Mouse (Mus musculus): ENCODE data around the gene Tulp2. TPM values are rescaled to one million over a fixed set of nuclear protein-coding genes. Genes with fewer than 3 reads are reported as not detected.

Tulp2 gene
- polyA plus RNA-seq, 1 experiment, result 0.13 TPM

DNA sequence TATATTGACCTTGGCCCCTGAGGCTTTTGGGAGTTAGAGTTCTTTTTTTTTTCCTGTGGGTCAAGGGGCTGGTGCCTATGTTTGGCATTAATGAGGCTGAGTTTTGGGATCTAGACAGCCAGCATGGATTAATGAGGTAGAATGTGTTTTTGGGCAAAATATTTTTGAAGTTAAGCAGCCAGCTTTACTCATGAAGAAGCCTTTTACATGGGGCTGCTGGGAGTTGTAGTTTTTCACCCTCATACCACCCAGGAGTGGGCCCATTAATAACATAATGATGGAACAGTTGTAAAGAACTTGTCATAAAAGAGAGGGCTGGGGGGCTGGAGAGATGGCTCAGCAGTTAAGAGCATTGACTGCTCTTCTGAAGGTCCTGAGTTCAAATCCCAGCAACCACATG lies 35.1 kb upstream of the Tulp2 start:
- Histone ChIP-seq H3K4me1 (ENCODE audit: control insufficient read depth, insufficient read depth, low read length) (no peaks in the 10 kb centered on the region), H3K27ac (ENCODE audit: insufficient read depth, low read length) (no peak overlapping the region), H3K4me3 (ENCODE audit: insufficient read depth, low read length) (no peak overlapping the region)
- TF ChIP-seq CTCF (IDR thresholded peaks at IDR 0.05; ENCODE audit: extremely low read depth, insufficient read depth, low read length) (no peak), POLR2A (IDR thresholded peaks at IDR 0.05; ENCODE audit: extremely low read depth, insufficient read depth, low read length) (no peak)

- Histone ChIP-seq H3K4me3 (ENCODE audit: insufficient read depth, low read length) (peak overlapping the region; percentile 32), H3K27ac (ENCODE audit: insufficient read depth, low read length) (no peak overlapping the region), H3K4me1 (ENCODE audit: control insufficient read depth, insufficient read depth, low read length) (no peaks in the 10 kb centered on the region)
- TF ChIP-seq POLR2A (IDR thresholded peaks at IDR 0.05; ENCODE audit: extremely low read depth, insufficient read depth, low read length), result no peak
- TF ChIP-seq CTCF (IDR thresholded peaks at IDR 0.05; ENCODE audit: extremely low read depth, insufficient read depth, low read length), result peak; percentile 53
Observed at GRCm38 (mm10) chr7:45447325-45447990, 34.2 kb upstream of the Tulp2 start.

DNA sequence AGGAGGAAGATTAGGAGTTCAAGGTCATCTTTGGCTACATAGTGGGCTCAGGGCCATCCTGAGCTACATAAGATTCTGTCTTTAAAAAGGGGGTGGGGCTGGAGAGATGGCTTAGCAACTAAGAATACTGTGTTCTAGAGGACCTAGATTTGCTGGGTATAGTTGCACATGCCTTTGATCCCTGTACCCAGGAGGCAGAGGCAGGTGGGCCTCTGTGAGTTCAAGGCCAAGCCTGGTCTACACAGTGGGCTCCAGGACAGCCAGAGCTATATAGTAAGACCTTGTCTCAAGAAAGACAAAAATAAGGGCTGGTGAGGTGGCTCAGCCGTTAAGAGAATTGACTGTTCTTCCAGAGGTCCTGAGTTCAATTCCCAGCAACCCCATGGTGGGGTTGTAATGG lies 31.7 kb upstream of the Tulp2 start:
- TF ChIP-seq POLR2A (IDR thresholded peaks at IDR 0.05; ENCODE audit: extremely low read depth, insufficient read depth, low read length) (no peak), CTCF (IDR thresholded peaks at IDR 0.05; ENCODE audit: extremely low read depth, insufficient read depth, low read length) (no peak)
- no peaks in the 10 kb centered on the region for H3K4me1 ChIP-seq (ENCODE audit: control insufficient read depth, insufficient read depth, low read length)
- no peak overlapping the region for H3K4me3 ChIP-seq (ENCODE audit: insufficient read depth, low read length)
- H3K27ac ChIP-seq (ENCODE audit: insufficient read depth, low read length), result no peak overlapping the region

DNA sequence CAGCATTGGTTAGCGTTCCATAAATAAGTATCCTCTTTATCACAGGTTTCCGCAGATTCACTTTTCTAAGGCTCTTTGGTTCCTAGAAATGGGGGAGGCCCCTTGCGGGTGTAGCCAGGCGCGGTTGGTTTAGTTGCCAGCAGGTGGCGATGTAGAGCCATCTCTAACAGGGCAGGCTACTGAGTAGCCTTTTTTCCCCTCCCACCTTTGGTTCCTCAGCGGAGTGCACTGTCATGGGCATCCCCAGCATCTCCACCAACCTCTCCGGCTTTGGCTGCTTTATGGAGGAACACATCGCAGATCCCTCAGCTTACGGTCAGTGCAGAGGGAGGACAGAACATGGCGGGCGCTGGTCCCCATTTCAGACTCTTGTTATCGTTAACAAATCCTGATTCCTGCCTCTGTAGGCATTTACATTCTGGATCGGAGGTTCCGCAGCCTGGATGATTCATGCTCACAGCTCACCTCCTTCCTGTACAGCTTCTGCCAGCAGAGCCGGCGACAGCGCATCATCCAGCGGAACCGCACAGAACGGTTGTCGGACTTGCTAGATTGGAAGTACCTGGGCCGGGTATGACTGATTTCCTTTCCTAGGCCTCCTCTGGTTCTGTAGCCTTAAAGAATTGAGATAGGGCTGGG lies 30.2 kb upstream of the Tulp2 start:
- Histone ChIP-seq H3K27ac (ENCODE audit: insufficient read depth, low read length) (peak overlapping the region; percentile 9; the same call in 1 of the 2 replicates), H3K4me1 (ENCODE audit: control insufficient read depth, insufficient read depth, low read length) (no peaks in the 10 kb centered on the region), H3K4me3 (ENCODE audit: insufficient read depth, low read length) (peak overlapping the region; percentile 33)
- peak; percentile 80 for TF ChIP-seq POLR2A (IDR thresholded peaks at IDR 0.05; ENCODE audit: extremely low read depth, insufficient read depth, low read length)
- TF ChIP-seq CTCF (IDR thresholded peaks at IDR 0.05; ENCODE audit: extremely low read depth, insufficient read depth, low read length), result peak; percentile 71

GRCm38 (mm10) chr7:45454971-45455370 lies 26.7 kb upstream of the Tulp2 start:
- Histone ChIP-seq H3K4me3 (ENCODE audit: insufficient read depth, low read length) (no peak overlapping the region), H3K27ac (ENCODE audit: insufficient read depth, low read length) (no peak overlapping the region), H3K4me1 (ENCODE audit: control insufficient read depth, insufficient read depth, low read length) (peaks cover 3% of the 10 kb centered on the region; the same call in 1 of the 2 replicates)
- TF ChIP-seq CTCF (IDR thresholded peaks at IDR 0.05; ENCODE audit: extremely low read depth, insufficient read depth, low read length) (no peak), POLR2A (IDR thresholded peaks at IDR 0.05; ENCODE audit: extremely low read depth, insufficient read depth, low read length) (no peak)

DNA sequence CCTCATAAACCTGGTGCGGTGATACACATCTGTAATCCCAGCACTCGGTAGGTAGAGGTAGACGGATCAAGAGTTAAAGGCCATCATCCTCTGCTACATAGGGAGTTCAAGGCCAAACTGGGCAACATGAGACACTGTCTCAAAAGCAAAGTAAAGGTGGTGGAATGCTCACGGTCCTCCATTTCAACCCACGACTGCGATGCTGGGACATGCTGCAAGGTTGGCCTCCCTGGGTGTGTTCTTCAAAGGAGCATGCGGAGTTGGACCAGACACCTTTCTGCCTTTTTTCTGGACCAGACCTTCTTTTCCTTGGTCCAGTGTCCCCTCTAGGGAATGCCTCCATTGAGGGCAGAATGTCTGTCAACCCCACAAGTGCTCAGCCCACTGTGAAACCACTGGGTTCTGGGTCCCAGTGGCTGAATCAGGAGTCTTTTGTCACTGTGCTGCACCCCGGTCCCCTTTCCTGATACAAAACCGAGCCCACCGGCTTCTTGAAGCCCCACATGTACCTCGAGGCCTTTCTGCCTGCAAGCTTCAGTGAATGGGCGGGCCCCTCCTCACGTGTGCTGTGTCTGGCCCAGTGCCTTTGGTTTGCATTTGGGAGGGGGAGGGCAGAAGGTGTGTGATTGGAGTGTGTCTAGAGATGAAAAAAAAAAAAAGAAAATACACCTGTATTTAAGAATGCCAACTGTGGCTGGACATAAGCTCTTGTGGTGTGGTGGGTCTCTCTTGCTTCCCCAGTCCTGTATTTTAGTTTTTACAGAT lies 25.6 kb upstream of the Tulp2 start:
- TF ChIP-seq POLR2A (IDR thresholded peaks at IDR 0.05; ENCODE audit: extremely low read depth, insufficient read depth, low read length) (no peak), CTCF (IDR thresholded peaks at IDR 0.05; ENCODE audit: extremely low read depth, insufficient read depth, low read length) (no peak)
- no peak overlapping the region for H3K27ac ChIP-seq (ENCODE audit: insufficient read depth, low read length)

GRCm38 (mm10) chr7:45456721-45457203 lies 24.9 kb upstream of the Tulp2 start:
- Histone ChIP-seq H3K4me3 (ENCODE audit: insufficient read depth, low read length) (no peak overlapping the region), H3K27ac (ENCODE audit: insufficient read depth, low read length) (no peak overlapping the region), H3K4me1 (ENCODE audit: control insufficient read depth, insufficient read depth, low read length) (peaks cover 6% of the 10 kb centered on the region; the same call in 1 of the 2 replicates)
- TF ChIP-seq POLR2A (IDR thresholded peaks at IDR 0.05; ENCODE audit: extremely low read depth, insufficient read depth, low read length), result no peak
- TF ChIP-seq CTCF (IDR thresholded peaks at IDR 0.05; ENCODE audit: extremely low read depth, insufficient read depth, low read length), result no peak

More for the DNA sequence above, 25.6 kb upstream of the Tulp2 start:
- H3K4me1 ChIP-seq (ENCODE audit: control insufficient read depth, insufficient read depth, low read length), result peaks cover 6% of the 10 kb centered on the region; the same call in 1 of the 2 replicates
- no peak overlapping the region for H3K4me3 ChIP-seq (ENCODE audit: insufficient read depth, low read length)

DNA sequence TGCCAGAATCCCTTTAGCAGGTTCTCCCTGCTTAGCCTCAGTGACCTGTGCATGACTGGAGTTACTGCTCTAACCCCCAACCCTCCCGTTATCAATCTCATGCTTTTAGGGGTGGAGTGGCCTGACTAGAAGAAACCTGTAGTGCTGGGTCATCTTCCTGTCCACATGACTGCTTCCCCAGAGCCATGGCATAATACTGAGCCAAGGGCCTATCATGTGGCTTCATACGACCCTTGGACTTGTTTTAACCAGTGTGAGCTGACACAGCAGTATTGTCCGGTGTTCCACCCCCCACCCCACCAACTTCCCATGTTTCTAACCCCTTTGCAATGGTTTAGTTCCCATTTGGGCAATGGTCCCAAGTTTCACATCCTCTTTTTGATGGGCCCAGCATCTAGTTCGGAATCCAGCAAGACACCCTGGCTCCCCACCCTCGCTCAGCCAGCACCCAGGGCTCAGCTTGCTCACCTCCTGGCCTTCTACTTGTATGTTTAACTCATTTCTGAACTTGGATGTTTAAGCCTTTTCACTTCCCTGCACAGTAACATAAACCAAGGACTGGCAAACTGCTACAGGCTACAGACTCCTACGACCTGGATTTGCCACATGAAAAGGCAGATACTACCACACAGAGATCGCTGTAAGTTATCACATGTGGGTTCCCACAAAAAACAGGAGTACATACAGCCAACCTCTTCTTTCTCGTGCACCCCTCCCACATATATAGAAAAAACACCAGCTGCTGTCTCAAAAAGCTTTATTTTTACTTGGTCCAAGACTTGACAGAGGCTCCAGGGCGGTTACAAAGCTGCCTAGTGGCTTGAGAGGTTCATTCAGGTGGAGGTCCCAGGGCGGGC lies 24.2 kb upstream of the Tulp2 start:
- Histone ChIP-seq H3K4me1 (ENCODE audit: control insufficient read depth, insufficient read depth, low read length) (peaks cover 6% of the 10 kb centered on the region; the same call in 1 of the 2 replicates), H3K27ac (ENCODE audit: insufficient read depth, low read length) (no peak overlapping the region), H3K4me3 (ENCODE audit: insufficient read depth, low read length) (peak overlapping the region; percentile 93; the same call in 1 of the 2 replicates)
- TF ChIP-seq CTCF (IDR thresholded peaks at IDR 0.05; ENCODE audit: extremely low read depth, insufficient read depth, low read length) (no peak), POLR2A (IDR thresholded peaks at IDR 0.05; ENCODE audit: extremely low read depth, insufficient read depth, low read length) (peak; percentile 24; the same call in 1 of the 2 replicates)

Measured in cortical plate, adult 2 months (tissue).